Mouse (Mus musculus) forebrain, embryonic 10.5 days (tissue): ENCODE data around the gene Macrod1. TPM values are rescaled to one million over a fixed set of nuclear protein-coding genes. Genes with fewer than 3 reads are reported as not detected.
A peak's percentile ranks its signal among the peaks of the same experiment; 100 is the strongest.

ENCODE experiments used
- DNase-seq: peaks from one replicate; pipeline ENCODE4 v3.0.0-alpha.2; 2017; ENCODE audit warnings: low spot score; ENCODE audit errors: extremely low spot score
- H3K27ac ChIP-seq: fragments of 300-500 bp; sonication (generic); 2 replicates; pipeline ENCODE4 v1.5.1; 2016; ENCODE audit warnings: mild to moderate bottlenecking
- H3K27me3 ChIP-seq: fragments of 300-500 bp; sonication (generic); 2 replicates; pipeline ENCODE4 v1.6.1; 2016; ENCODE audit warnings: mild to moderate bottlenecking; ENCODE audit not compliant: poor library complexity, severe bottlenecking
- H3K36me3 ChIP-seq: fragments of 300-500 bp; sonication (generic); replicated peaks from 2 replicates; pipeline ENCODE4 v1.6.1; 2016; ENCODE audit warnings: mild to moderate bottlenecking, moderate library complexity
- H3K4me1 ChIP-seq: fragments of 300-500 bp; sonication (generic); 2 replicates; pipeline ENCODE4 v1.6.1; 2016
- H3K4me3 ChIP-seq: fragments of 300-500 bp; sonication (generic); 2 replicates; pipeline ENCODE4 v1.5.1; 2016; ENCODE audit warnings: mild to moderate bottlenecking, moderate library complexity
- H3K9me3 ChIP-seq: fragments of 300-500 bp; sonication (generic); 2 replicates; pipeline ENCODE4 v1.6.1; 2016; ENCODE audit warnings: mild to moderate bottlenecking, moderate library complexity
- WGBS: fragments of 180-500 bp; shearing (Covaris S2); methylation state at CpG from one replicate; pipeline ENCODE4 v1.1.7; 2016; 5-methylcytosine and 5-hydroxymethylcytosine counted together
- polyA plus RNA-seq: library from polyadenylated mRNA; unstranded; fragments of >200 nt; fragmentation: Nextera tagmentation; extraction: Ambion mirVana; gene quantifications from 2 replicates; pipeline ENCODE4 v1.2.1, GENCODE M21; 2016

The Macrod1 gene
- polyA plus RNA-seq, 1 experiment from 2014 or later = 3.7 TPM

GRCm38 (mm10) chr19:7144458-7144857 is 87.8 kb downstream of the Macrod1 start:
- Histone ChIP-seq H3K9me3 (no peaks in the 10 kb centered on the region), H3K27me3 (peaks cover 99% of the 10 kb centered on the region), H3K4me1 (peaks cover 86% of the 10 kb centered on the region), H3K36me3 (no peaks in the 10 kb centered on the region), H3K4me3 (peak overlapping the region; percentile 50), H3K27ac (no peak overlapping the region)
- DNase-seq = no peak
- WGBS = 85% methylated on average over 3 of the region's 3 CpGs

GRCm38 (mm10) chr19:7146376-7146775 is 89.8 kb downstream of the Macrod1 start:
- Histone ChIP-seq H3K36me3 (no peaks in the 10 kb centered on the region), H3K9me3 (no peaks in the 10 kb centered on the region), H3K27me3 (peaks cover 99% of the 10 kb centered on the region), H3K4me1 (peaks cover 86% of the 10 kb centered on the region), H3K4me3 (no peak overlapping the region), H3K27ac (no peak overlapping the region)
- WGBS = 80% methylated on average over 13 of the region's 13 CpGs
- DNase-seq = no peak

GRCm38 (mm10) chr19:7148096-7148495 is 91.5 kb downstream of the Macrod1 start:
- Histone ChIP-seq H3K9me3 (no peaks in the 10 kb centered on the region; the same call in 1 of the 2 replicates), H3K4me1 (peaks cover 82% of the 10 kb centered on the region), H3K4me3 (no peak overlapping the region), H3K36me3 (no peaks in the 10 kb centered on the region), H3K27ac (no peak overlapping the region), H3K27me3 (peaks cover 99% of the 10 kb centered on the region)
- DNase-seq = no peak
- WGBS = 57% methylated on average over 4 of the region's 4 CpGs

GRCm38 (mm10) chr19:7148541-7149085 is 92.0 kb downstream of the Macrod1 start:
- WGBS = 80% methylated on average over 8 of the region's 8 CpGs
- DNase-seq = no peak
- H3K4me3 ChIP-seq = no peak overlapping the region
- H3K27ac ChIP-seq = peak overlapping the region; percentile 44
- no peaks in the 10 kb centered on the region for H3K36me3 ChIP-seq
- H3K27me3 ChIP-seq = peaks cover 99% of the 10 kb centered on the region
- no peaks in the 10 kb centered on the region; the same call in 1 of the 2 replicates for H3K9me3 ChIP-seq
- H3K4me1 ChIP-seq = peaks cover 82% of the 10 kb centered on the region

- 69% methylated on average over 7 of the region's 7 CpGs for WGBS
- H3K4me3 ChIP-seq = no peak overlapping the region
- H3K9me3 ChIP-seq = no peaks in the 10 kb centered on the region; the same call in 1 of the 2 replicates
- peaks cover 82% of the 10 kb centered on the region for H3K4me1 ChIP-seq
- H3K36me3 ChIP-seq = no peaks in the 10 kb centered on the region
- peak overlapping the region; percentile 44 for H3K27ac ChIP-seq
- no peak for DNase-seq
- H3K27me3 ChIP-seq = peaks cover 99% of the 10 kb centered on the region
Observed at GRCm38 (mm10) chr19:7149158-7149685, 92.6 kb downstream of the Macrod1 start.

- Histone ChIP-seq H3K36me3 (no peaks in the 10 kb centered on the region), H3K9me3 (no peaks in the 10 kb centered on the region; the same call in 1 of the 2 replicates), H3K4me1 (peaks cover 93% of the 10 kb centered on the region), H3K4me3 (no peak overlapping the region), H3K27ac (peak overlapping the region; percentile 58), H3K27me3 (peaks cover 99% of the 10 kb centered on the region)
- WGBS = 81% methylated on average over 7 of the region's 7 CpGs
- no peak for DNase-seq
Observed at GRCm38 (mm10) chr19:7151300-7151926, 94.8 kb downstream of the Macrod1 start.

- H3K4me3 ChIP-seq = no peak overlapping the region
- no peaks in the 10 kb centered on the region; the same call in 1 of the 2 replicates for H3K9me3 ChIP-seq
- no peak for DNase-seq
- no peaks in the 10 kb centered on the region for H3K36me3 ChIP-seq
- H3K4me1 ChIP-seq = peaks cover 93% of the 10 kb centered on the region
- 85% methylated on average over 6 of the region's 6 CpGs for WGBS
- H3K27ac ChIP-seq = peak overlapping the region; percentile 40; the same call in 1 of the 2 replicates
- peaks cover 99% of the 10 kb centered on the region for H3K27me3 ChIP-seq
Observed at GRCm38 (mm10) chr19:7151927-7152653, 95.5 kb downstream of the Macrod1 start.

- Histone ChIP-seq H3K36me3 (no peaks in the 10 kb centered on the region), H3K27ac (no peak overlapping the region), H3K4me3 (no peak overlapping the region), H3K4me1 (peaks cover 93% of the 10 kb centered on the region), H3K27me3 (peaks cover 99% of the 10 kb centered on the region), H3K9me3 (no peaks in the 10 kb centered on the region; the same call in 1 of the 2 replicates)
- 42% methylated on average over 7 of the region's 7 CpGs for WGBS
- DNase-seq = no peak
Observed at GRCm38 (mm10) chr19:7153232-7153631, 96.6 kb downstream of the Macrod1 start.

- Histone ChIP-seq H3K36me3 (no peaks in the 10 kb centered on the region), H3K4me3 (no peak overlapping the region), H3K9me3 (no peaks in the 10 kb centered on the region; the same call in 1 of the 2 replicates), H3K27ac (peak overlapping the region; percentile 58), H3K4me1 (peaks cover 84% of the 10 kb centered on the region), H3K27me3 (peaks cover 99% of the 10 kb centered on the region)
- WGBS = 68% methylated on average over 6 of the region's 6 CpGs
- no peak for DNase-seq
Observed at GRCm38 (mm10) chr19:7155196-7155595, 98.6 kb downstream of the Macrod1 start.

- H3K27ac ChIP-seq = peak overlapping the region; percentile 67
- DNase-seq = no peak
Observed at GRCm38 (mm10) chr19:7157734-7158133, 101.1 kb downstream of the Macrod1 start.

GRCm38 (mm10) chr19:7160151-7160906 is 103.7 kb downstream of the Macrod1 start:
- DNase-seq = peak; percentile 68
- 4% methylated on average over 14 of the region's 14 CpGs for WGBS
- Histone ChIP-seq H3K4me1 (peaks cover 84% of the 10 kb centered on the region), H3K36me3 (no peaks in the 10 kb centered on the region), H3K27ac (peak overlapping the region; percentile 82), H3K9me3 (no peaks in the 10 kb centered on the region), H3K4me3 (peak overlapping the region; percentile 34), H3K27me3 (peaks cover 100% of the 10 kb centered on the region)

More at GRCm38 (mm10) chr19:7157734-7158133, 101.1 kb downstream of the Macrod1 start:
- H3K4me1 ChIP-seq = peaks cover 85% of the 10 kb centered on the region
- 25% methylated on average over 14 of the region's 14 CpGs for WGBS
- H3K36me3 ChIP-seq = no peaks in the 10 kb centered on the region
- H3K27me3 ChIP-seq = peaks cover 100% of the 10 kb centered on the region
- H3K9me3 ChIP-seq = no peaks in the 10 kb centered on the region
- H3K4me3 ChIP-seq = peak overlapping the region; percentile 5; the same call in 1 of the 2 replicates

GRCm38 (mm10) chr19:7161064-7161463 is 104.5 kb downstream of the Macrod1 start:
- Histone ChIP-seq H3K27me3 (peaks cover 100% of the 10 kb centered on the region), H3K9me3 (no peaks in the 10 kb centered on the region), H3K27ac (0 out of 2 replicates have a peak overlapping the region, but pooled peaks have one; percentile 82), H3K4me3 (no peak overlapping the region), H3K36me3 (no peaks in the 10 kb centered on the region), H3K4me1 (peaks cover 86% of the 10 kb centered on the region)
- 71% methylated on average over 3 of the region's 3 CpGs for WGBS
- no peak for DNase-seq
